Mouse (Mus musculus) spleen, postnatal 4 days (tissue): ENCODE measurements around the gene Efcc1.

Experiments used
- DNase-seq, 2 experiments: peaks; one replicate each; pipeline ENCODE4 v3.0.0; 2022; ENCODE audit warnings: low spot score in 2 of 2

The Efcc1 gene

GRCm38 (mm10) chr6:87804036-87804435 lies 73.4 kb downstream of the Efcc1 start:
- DNase-seq = no peak

GRCm38 (mm10) chr6:87804886-87805285 lies 74.2 kb downstream of the Efcc1 start:
- no peak for DNase-seq

GRCm38 (mm10) chr6:87805448-87805847 lies 74.8 kb downstream of the Efcc1 start:
- no peak for DNase-seq
